Mouse (Mus musculus) urinary bladder, adult 2 months (tissue): ENCODE measurements around the gene Yipf1. TPM values are rescaled to one million over a fixed set of nuclear protein-coding genes. Genes with fewer than 3 reads are reported as not detected.

ENCODE experiments used
- DNase-seq: peaks from one replicate; pipeline ENCODE4 v3.0.0; 2022; ENCODE audit warnings: low spot score
- polyA plus RNA-seq: library from polyadenylated mRNA; depleted of rRNA; stranded (reverse); fragments of >200 nt; gene quantifications from 2 replicates; pipeline ENCODE4 v1.2.3, GENCODE M21; 2012; rRNA removed

The Yipf1 gene
- polyA plus RNA-seq: 50.4 and 60.1 TPM in 2 replicates

- peak; percentile 72 for DNase-seq
Measured at GRCm38 (mm10) chr4:107313690-107314478, at the start of gene Yipf1. Gene Yipf1, plus strand, starts transcription at chr4:107314363.

GRCm38 (mm10) chr4:107273683-107274082 lies 40.5 kb upstream of the Yipf1 start:
- DNase-seq: no peak

GRCm38 (mm10) chr4:107274511-107274910 lies 39.7 kb upstream of the Yipf1 start:
- no peak for DNase-seq

- DNase-seq: no peak
Measured at GRCm38 (mm10) chr4:107278188-107278707, 35.9 kb upstream of the Yipf1 start.

GRCm38 (mm10) chr4:107280843-107281475 lies 33.2 kb upstream of the Yipf1 start:
- DNase-seq: no peak

GRCm38 (mm10) chr4:107285446-107286200 lies 28.5 kb upstream of the Yipf1 start:
- no peak for DNase-seq

- no peak for DNase-seq
Measured at GRCm38 (mm10) chr4:107286386-107286785, 27.8 kb upstream of the Yipf1 start.

- DNase-seq: no peak
Measured at GRCm38 (mm10) chr4:107287517-107287916, 26.6 kb upstream of the Yipf1 start.

GRCm38 (mm10) chr4:107291611-107292272 lies 22.4 kb upstream of the Yipf1 start:
- DNase-seq: no peak

GRCm38 (mm10) chr4:107292273-107292662 lies 21.9 kb upstream of the Yipf1 start:
- DNase-seq: no peak

GRCm38 (mm10) chr4:107298071-107298606 lies 16.0 kb upstream of the Yipf1 start:
- no peak for DNase-seq

GRCm38 (mm10) chr4:107299779-107300340 lies 14.3 kb upstream of the Yipf1 start:
- no peak for DNase-seq

- DNase-seq: no peak
Measured at GRCm38 (mm10) chr4:107300371-107300770, 13.8 kb upstream of the Yipf1 start.

GRCm38 (mm10) chr4:107300902-107301555 lies 13.1 kb upstream of the Yipf1 start:
- DNase-seq: no peak

- DNase-seq: no peak
Measured at GRCm38 (mm10) chr4:107302221-107302620, 11.9 kb upstream of the Yipf1 start.

GRCm38 (mm10) chr4:107302832-107303231 lies 11.3 kb upstream of the Yipf1 start:
- DNase-seq: no peak

GRCm38 (mm10) chr4:107303531-107303930 lies 10.6 kb upstream of the Yipf1 start:
- DNase-seq: no peak

GRCm38 (mm10) chr4:107306966-107307365 lies 7.2 kb upstream of the Yipf1 start, which contains the start of gene Dio1:
Gene Dio1, minus strand, starts transcription at chr4:107307169.
- no peak for DNase-seq

GRCm38 (mm10) chr4:107314479-107314805 lies 279 bp downstream of the Yipf1 start:
- no peak for DNase-seq

- DNase-seq: no peak
Measured at GRCm38 (mm10) chr4:107318646-107319045, 4.5 kb downstream of the Yipf1 start.

GRCm38 (mm10) chr4:107321041-107321440 lies 6.9 kb downstream of the Yipf1 start:
- DNase-seq: no peak
